Mouse (Mus musculus): Measurements from ENCODE around the gene Tbc1d10b.
"Not testable (repeated sequence)": the region's sequence is repeated elsewhere in the genome, so short reads cannot be mapped to it uniquely, and the experiment has no call there.

The Tbc1d10b gene

DNA sequence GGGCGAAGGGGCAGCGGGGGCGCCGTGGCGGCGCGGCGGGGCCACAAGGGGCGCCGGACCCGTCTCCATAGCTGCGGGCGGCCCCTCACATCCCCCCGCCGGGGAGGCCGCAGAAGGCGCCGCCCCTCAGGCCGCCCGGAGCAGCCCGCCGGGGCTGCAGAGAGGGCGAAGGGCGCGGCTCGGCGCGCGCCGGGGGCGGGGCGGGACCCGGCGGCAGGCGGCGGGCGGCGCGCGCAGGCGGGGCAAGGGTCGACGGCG lies at the start of gene Tbc1d10b:
TSS of gene Tbc1d10b (minus strand) at position 174 of the 258 bp plus-strand sequence.
- no peak for DNase-seq (ENCODE audit: low spot score in 2 of 2)

DNA sequence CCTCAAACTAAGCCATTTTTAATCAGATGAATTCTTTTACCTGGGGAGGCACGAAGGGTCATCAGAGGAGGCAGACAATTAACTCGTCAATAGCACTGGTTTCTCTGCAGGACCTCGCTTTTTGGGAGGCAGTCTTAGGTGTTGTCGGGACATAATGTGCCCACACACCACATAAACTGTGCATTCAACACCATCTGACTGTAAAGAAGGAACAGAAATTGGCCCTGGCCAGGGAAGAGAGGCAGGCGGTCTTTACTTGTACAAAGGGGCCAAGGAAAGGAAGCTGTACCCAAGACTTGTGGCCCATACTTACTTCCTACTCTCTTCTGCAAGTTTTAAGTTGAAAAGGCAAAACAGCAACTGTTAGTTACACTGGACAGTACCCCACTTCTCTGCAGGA lies 48.2 kb upstream of the Tbc1d10b start:
- DNase-seq (ENCODE audit: low spot score in 2 of 2), result no peak

DNA sequence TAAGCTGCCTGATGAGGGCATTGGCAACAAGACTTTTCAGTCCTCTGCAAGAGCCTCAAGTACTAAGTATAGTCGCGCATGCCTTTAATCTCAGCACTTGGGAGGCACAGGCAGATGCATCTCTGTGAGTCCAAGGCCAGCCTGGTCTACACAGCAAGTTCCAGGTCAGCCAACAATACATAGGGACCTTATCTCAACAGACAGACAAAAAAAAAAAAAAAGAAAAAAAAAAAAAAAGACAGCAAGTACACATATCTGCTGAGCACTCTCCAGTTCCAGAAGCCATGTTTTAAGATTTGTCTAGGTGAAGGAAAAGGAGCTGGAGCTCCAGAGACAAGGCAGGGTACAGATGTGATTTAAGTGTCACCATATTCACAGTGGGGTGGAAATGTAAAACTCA lies 47.7 kb upstream of the Tbc1d10b start:
- DNase-seq (ENCODE audit: low spot score in 2 of 2), result no peak

- no peak for DNase-seq (ENCODE audit: low spot score in 2 of 2)
Observed at GRCm38 (mm10) chr7:127255008-127255407, 46.7 kb upstream of the Tbc1d10b start.

DNA sequence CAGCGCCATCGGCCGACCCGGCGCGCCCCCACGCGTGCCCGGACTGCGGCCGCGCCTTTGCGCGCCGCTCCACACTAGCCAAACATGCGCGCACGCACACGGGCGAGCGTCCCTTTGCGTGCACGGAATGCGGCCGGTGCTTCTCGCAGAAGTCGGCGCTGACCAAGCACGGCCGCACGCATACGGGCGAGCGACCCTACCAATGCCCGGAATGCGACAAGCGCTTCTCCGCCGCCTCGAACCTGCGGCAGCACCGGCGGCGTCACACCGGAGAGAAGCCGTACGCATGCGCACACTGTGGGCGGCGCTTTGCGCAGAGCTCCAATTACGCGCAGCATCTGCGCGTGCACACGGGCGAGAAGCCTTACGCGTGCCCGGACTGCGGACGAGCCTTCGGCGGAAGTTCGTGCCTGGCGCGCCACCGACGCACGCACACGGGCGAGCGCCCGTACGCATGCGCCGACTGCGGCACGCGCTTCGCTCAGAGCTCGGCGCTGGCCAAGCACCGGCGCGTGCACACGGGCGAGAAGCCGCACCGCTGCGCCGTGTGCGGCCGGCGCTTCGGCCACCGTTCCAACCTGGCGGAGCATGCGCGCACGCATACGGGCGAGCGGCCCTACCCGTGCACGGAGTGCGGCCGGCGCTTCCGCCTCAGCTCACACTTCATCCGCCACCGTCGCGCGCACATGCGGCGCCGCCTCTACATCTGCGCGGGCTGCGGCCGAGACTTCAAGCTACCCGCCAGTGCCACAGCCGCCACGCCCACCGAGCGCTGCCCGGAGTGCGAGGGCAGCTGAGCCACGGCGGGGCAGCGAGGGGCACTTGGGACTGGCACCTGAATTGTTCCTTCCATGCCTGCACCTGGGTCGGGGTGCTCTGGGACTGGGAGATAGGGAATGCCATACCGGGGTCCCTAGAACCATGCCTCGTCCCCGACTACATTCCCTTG lies 45.8 kb upstream of the Tbc1d10b start:
- peak; percentile 94 to 97 for DNase-seq (ENCODE audit: low spot score in 2 of 2)

GRCm38 (mm10) chr7:127253341-127253740 lies 45.1 kb upstream of the Tbc1d10b start:
- no peak for DNase-seq (ENCODE audit: low spot score in 2 of 2)

DNA sequence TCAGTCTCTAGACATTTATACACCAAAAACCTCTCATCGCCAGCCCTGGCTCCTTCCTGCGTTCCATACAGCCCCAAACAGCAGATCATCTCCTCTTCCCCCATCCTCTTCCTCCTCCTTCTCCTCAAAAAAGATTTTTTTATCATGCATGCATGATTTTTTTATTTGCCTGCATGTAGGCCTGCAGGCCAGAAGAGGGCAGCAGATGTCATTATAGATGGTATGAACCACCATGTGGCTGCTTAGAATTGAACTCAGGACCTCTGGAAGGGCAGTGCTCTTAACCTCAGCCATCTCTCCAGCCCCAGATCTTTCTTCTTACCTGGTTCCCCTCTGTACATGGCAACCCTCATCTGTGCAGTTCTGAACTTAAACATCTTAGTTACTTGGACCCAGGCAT lies 44.1 kb upstream of the Tbc1d10b start:
- DNase-seq (ENCODE audit: low spot score in 2 of 2), result no peak

- DNase-seq (ENCODE audit: low spot score in 2 of 2), result not testable (repeated sequence)
Observed at GRCm38 (mm10) chr7:127250511-127250910, 42.2 kb upstream of the Tbc1d10b start.

- DNase-seq (ENCODE audit: low spot score in 2 of 2), result no peak
Observed at GRCm38 (mm10) chr7:127244658-127245510, 36.6 kb upstream of the Tbc1d10b start.

DNA sequence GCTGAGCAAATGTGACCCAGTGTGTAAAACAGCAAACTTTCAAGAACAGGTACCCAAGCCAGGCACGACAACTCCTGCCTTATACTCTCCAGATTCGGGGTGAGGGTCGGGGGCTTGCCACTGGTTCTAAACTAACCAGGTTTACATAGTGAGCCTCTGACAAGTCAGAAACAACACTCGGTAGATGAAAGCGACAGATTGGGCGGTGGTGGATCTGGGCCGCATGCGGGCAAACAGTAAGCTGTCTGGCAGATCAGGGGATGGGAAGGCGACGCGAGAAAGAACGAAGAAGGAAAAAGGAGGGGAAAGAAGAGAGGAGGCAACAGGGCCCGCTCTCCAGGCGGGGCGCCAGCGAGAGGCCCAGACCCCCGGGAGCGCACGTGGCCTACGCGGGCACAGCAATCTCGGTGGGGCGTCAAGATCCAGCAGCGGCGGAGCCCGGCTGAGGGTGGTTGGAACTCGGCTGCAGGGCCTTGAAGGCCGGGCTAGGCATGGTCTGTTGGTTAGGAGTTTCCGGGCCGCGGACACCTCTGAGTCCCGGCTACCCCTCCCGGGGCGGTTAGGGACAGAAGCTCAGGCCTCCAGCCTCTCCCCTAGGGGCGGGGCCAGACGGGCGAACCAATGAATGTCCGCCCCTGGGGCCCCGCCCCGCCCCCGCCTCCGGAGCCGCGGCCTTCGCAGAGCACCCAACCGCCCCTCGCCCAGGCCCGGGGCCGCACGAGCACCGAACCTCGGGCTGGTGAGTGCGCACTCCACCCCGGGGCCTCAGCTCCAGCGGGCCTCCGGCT lies 35.8 kb upstream of the Tbc1d10b start, which contains the start of gene Zfp771:
TSS of gene Zfp771 (plus strand) at position 405 of the 788 bp plus-strand sequence.
- peak; percentile 88 to 92 for DNase-seq (ENCODE audit: low spot score in 2 of 2)

- no peak for DNase-seq (ENCODE audit: low spot score in 2 of 2)
Observed at GRCm38 (mm10) chr7:127243361-127243867, 35.1 kb upstream of the Tbc1d10b start.

- DNase-seq (ENCODE audit: low spot score in 2 of 2), result no peak
Observed at GRCm38 (mm10) chr7:127234777-127235176, 26.5 kb upstream of the Tbc1d10b start.

DNA sequence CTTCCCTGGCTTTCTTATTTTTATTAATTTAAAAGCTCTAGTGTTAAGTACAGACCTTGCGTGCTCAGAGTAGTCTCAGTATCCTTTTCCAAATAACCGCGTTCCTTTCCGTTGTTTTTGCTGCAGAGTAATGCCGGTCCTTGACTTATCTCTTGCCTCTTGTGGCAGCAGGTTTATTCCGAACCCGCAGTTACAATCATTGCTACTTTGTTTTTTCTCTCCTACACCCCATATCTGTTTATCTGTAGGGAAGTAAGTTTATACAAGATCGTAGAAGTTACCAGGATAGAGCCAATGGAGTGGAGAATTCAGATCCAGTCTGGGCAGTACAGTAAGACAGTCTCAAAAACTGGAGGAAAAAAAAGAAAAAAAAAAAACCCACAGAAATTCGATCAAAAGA lies 25.5 kb upstream of the Tbc1d10b start:
- DNase-seq (ENCODE audit: low spot score in 2 of 2), result no peak

GRCm38 (mm10) chr7:127233368-127233749 lies 25.1 kb upstream of the Tbc1d10b start:
- no peak for DNase-seq (ENCODE audit: low spot score in 2 of 2)

GRCm38 (mm10) chr7:127232622-127233367 lies 24.5 kb upstream of the Tbc1d10b start, which contains the start of the genes Zfp553 and Sept1:
Gene Zfp553 (plus strand): TSS chr7:127233061.
Gene Sept1 (minus strand): TSS chr7:127233130.
- DNase-seq (ENCODE audit: low spot score in 2 of 2), result peak; percentile 79 to 85

- DNase-seq (ENCODE audit: low spot score in 2 of 2), result no peak
Observed at GRCm38 (mm10) chr7:127231826-127232621, 23.8 kb upstream of the Tbc1d10b start.

- DNase-seq (ENCODE audit: low spot score in 2 of 2), result no peak
Observed at GRCm38 (mm10) chr7:127231376-127231775, 23.1 kb upstream of the Tbc1d10b start.

- DNase-seq (ENCODE audit: low spot score in 2 of 2), result peak; percentile 74 to 85
Observed at GRCm38 (mm10) chr7:127228615-127229303, 20.5 kb upstream of the Tbc1d10b start.
